Mouse (Mus musculus) cerebellum, adult 8-10 months (tissue): Measurements from ENCODE around the gene Ncf2.

Source experiments
- DNase-seq: peaks from one replicate; pipeline ENCODE4 v3.0.0; 2022

Gene Ncf2

DNA sequence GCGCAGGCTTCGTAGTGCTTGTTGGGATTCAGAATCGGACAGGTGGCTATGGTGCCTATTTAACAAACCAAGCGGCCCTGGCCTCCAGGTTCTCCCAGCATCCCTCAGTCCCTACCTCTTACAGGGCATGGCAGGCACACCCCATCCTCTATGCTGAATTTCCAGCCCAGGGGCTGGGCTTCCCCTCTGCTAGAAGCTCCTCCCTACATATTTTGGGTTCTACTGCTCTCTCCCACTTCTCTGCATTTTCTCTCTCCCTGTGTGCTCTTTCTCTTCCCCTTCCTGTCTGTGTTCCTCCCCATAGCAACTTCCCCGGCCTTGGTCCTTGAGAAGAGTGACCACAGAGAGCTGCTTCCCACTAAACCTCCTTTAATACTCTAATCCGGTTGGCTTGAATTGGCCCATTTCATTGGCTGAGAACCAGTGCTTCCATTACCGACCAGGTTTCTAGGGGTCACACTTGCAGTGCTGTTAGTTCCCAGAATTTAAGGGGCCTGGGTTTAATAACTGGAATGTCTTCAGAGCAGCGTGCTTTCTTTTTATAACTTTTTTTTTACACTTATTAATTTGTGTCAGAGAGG is 3.2 kb upstream of the Ncf2 start:
- no peak for DNase-seq

DNA sequence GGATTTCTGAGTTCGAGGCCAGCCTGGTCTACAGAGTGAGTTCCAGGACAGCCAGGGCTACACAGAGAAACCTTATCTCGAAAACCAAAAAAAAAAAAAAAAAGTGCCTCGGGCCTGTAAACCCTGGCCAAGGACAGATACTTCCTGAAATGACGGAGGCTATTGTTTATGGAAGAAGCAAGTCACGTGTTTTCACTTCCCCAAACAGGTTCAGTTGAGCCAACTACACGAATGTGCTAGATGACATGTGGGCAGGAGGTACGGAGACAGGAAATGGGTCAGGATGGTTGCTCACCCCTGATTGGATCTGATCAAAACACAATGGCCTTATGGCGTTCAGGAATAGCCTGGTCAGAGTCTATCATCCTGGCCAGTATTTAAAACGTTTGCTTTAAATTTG is 1.9 kb upstream of the Ncf2 start:
- no peak for DNase-seq

DNA sequence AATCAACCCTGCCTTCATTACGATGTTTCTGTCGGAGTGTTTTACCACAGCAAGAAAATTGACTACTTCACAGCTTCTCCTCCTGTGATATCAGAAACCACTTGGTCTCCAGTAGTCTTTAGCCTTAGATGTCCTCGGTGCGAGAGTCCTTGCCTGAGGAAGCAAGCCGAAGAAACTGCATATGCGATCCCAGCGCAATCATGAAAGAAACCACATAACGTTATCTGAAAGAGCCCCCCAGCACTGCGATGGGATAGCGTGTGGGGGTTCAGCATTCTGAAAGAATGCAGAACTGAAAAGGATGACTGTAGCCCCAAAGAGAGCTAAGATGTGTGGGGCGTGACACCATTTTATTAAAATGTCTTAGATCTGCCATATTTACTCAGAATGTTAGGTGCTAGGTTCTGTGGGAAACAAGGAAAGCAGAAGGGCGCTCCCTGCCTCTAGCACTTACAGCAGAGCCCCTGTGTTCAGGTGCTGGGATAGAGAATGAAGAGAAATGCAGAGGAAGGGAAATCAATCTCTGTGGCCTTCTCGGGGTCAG is 711 bp downstream of the Ncf2 start:
- DNase-seq, result no peak

DNA sequence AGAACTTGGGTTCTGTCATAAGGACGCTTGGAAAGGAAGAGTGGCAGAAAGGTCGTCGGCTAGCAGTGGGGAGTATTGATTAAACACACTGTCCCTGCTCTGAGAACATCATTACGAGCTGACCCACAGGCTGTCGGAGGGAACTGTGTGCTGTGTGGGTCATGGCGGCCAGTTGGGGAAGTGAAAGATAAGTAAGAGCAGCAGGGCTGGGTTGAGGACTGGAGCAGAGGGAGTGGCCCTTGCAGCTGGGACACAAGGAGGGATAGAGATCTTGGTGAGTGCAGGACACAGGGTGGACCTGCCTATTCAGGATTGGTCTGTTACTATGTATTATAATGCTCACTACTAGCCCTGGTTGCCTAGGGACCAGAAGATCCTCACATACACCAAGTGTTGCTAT is 4.9 kb downstream of the Ncf2 start:
- DNase-seq, result no peak

DNA sequence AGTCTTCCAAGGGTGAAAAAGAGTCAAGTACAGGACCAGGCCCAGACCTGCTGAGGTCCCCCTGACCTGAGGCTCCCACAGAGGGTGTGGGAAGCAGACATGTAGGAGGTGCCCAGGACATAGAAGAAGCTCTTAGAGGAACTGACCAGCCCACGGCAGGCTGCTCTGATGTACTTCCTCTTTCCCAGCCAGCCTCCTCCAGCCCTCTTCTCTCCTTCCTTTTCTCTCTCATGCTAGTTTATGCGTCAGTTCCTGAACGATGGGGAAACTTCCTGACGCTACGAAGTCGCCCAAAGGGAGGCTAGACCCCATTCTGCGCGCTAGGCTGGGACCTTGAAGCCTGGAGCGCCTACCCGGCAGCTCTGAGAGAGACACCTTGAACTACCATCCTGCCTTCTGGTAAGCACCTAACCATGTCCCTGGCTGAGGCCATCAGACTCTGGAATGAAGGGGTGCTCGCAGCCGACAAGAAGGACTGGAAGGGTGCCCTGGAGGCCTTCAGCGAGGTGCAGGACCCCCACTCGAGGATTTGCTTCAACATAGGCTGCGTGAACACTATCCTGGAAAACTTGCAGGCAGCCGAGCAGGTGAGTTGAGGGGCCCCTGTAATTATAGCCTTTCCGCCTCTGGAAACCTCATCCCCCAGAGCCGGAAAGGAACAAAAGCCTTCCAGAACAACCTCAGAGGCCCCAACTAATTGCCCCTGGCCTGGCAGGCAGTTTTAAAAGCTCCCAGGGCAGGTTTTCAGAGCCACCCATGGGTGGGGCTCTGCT is 7.8 kb downstream of the Ncf2 start:
- no peak for DNase-seq

DNA sequence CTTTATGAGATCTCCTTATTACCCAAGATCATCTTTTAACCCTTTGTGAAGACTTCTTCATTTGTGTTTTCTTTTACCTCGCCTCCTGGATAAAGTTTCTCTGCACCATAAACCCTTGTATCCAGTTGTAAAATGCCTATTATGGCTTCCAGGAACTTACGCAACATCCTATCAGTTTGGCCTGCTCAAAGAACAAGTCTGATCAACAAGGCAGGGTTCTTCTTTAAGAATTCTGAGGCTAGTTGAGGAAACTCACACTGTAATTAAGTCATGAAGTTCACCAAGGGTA is 8.3 kb downstream of the Ncf2 start:
- DNase-seq, result no peak

DNA sequence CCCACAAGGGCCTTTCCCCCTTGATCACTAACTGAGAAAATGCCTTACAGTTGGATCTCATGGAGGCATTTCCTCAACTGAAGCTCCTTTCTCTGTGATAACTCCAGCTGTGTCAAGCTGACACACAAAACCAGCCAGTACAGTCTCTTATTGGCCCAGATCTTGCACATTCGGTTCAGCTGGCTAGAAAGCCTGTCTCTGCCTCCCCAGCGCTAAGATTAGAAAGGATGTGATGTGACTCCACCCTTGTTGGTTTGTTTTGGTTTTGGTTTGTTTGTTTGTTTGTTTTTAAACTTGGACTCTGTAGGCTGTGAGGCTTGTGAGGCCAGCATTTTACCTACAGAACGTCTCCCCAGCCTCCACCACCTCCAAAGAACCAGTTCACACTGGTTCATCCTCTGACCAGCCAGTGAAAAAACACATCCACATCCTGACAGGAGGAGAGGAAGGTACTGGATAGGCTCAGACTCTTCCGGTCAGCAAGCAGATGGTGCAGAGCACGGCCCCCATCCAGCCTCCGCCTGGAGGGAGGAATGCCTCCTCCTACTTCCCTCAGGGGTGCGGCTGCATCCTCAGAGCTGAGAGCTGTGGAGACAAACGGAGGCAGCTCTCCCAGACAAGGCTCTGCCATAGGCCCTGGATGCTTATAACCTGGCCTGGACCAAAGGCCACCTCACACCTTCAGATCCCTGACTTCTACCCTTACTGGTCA is 9.7 kb downstream of the Ncf2 start:
- no peak for DNase-seq

DNA sequence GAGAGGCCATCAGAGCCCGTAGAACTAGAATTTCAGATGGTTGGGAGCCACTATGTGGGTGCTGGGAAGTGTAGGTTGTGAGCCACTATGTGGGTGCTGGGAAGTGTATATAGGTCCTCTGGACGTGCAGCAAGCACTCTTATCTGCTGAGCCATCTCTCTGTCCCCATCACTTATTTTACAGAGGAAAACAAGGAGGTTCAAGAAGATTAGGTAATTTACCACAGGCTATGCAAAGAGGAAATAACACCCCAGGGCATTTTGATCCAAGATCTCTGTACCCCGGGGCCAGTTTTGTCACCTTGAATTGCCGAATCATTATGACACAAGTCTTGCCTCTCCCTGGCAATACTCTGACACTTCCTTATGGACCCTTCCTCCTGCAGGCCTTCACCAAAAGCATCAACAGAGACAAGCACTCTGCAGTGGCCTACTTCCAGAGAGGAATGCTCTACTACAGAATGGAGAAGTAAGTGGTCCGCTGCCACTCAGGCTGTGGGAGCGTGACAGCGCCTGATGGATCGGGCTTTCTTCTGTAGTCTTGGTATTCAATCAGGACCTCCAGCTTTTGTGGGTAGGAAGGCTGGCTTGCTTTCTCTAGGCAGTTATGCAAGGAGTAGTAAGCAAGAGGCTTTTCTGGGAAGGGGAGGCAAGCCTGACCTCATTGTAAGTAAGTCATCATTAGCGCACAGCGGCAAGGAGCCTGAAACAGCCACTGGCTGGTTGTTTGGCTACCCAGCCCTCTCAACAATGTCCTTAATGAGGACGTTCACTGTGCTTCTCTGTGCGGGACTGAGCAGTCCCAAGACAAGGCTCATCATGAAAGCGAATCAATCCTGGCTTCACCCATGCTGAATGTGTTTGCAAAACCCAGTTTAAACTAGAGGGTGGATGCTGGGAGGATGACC is 10.8 kb downstream of the Ncf2 start:
- DNase-seq, result no peak

DNA sequence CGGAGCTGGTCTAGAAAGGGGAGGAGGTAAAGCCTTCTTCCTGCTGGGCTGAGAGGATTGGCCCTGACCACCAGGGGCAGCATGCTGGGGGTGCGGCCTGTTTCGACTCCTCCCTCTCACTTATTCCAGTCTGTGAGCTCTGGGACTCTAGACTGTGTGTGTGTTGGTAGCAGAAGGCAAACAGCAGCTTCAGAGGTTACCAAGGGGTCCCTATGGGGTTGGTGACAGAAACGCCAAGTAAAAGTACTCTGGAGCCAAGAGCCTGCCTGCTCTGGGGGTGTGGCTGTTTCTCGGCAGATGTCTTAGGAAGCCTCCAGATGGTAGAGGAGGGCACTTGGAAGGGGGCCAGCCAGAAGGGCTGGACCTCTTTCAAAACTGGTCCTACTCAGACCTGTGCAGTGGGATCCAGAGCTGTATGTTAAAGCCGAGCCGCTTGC is 15.3 kb downstream of the Ncf2 start:
- DNase-seq, result no peak

DNA sequence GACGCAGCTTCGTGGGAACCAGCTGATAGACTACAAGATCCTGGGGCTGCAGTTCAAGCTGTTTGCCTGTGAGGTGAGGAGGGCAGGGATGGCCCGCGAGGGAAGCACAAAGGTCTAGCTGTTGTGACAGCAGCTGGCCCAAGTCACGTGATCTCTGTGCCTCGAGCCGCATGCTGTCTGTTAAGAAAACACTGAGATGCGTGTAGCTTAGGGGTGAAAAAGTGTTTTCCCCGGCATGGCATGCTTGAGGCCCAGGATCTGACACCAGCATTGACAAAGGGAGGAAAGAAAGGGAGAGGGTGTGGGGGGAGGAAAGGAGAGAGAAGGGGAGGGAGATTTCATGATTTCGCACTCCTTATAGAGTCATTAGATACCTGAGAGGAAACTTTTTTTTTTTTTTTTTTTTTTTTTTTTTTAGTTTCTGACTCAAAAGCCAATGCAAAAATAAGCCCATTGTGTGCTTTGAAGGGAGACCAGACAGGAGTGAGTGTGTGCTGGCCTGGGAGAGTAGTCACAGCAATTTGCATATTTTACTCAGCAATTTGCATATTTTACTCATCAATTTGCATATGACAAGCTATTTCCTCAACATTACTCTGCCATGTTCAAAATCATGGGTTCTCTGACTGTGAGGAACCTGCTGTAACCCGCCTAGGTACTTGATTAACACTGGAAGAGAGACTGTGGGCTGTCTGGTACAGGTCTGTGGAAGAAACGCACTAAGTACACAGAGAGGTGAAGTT is 17.2 kb downstream of the Ncf2 start:
- DNase-seq, result no peak

DNA sequence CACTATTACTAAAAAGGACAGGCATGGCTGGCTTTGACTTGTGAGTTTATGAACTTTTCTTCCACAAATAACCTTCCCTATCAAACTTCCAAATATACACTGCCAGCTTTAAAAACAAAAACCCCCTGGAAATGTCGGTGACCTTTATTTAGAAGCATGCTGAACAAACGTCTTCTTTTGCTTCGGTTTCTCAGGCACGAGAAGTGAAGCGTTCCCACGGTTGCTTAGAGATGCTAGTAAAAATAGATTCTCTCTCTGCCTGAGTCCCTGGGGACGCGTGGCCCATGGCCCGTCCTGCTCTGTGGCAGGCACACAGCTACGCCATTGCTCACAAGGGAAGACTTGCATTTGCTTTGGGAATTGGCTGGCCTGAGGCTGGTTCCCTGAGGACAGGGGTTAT is 17.8 kb downstream of the Ncf2 start:
- no peak for DNase-seq

DNA sequence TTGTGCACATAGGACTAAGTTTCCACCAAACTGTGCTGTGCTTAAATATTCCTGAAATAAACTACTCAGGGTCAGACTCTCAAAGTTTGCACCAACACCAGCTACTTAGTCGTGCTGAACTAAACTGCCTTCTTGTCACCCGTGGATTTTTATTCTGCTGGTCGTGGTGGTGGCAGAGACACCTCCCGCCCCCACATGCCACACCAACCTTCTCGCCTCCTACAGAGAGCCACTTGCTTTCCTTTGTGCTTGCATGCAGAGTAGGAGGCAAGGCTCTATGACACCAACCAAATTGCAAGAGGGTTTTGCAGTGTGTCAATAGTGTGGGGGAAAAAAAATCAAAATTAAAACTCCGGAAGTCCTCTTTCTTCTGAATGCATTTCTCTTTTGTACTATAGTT is 19.6 kb downstream of the Ncf2 start:
- no peak for DNase-seq

DNA sequence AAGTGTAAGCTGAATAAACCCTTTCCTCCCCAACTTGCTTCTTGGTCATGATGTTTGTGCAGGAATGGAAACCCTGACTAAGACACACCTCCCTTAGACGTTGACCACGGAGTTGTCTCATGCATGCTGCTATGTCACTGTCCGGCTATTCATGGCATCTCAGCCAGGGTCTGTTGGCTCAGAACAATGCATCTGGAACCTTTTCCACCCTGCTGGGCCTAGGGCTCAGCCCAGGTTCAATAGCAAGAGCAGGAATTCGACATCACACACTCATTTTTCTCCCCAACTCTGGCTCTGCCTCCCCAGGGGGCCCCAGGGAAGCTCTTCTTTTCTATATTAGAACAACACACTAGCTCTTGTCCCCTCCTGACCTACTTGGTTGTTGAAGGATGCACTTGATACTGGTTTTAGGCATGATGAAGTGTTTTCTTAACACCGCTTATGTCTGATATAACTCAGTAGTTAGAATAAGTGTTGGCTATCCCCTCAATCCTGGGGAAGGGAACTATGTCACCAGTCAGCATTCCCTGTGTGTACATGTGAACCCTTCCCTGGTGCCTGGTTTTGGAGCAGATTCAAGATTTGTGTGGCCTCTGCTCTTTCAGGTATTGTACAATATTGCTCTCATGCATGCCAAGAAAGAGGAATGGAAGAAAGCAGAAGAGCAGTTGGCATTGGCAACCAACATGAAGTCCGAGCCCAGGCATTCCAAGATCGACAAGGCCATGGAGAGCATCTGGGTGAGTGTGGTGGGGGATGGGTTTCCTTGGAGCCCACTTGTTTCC is 21.1 kb downstream of the Ncf2 start:
- no peak for DNase-seq

DNA sequence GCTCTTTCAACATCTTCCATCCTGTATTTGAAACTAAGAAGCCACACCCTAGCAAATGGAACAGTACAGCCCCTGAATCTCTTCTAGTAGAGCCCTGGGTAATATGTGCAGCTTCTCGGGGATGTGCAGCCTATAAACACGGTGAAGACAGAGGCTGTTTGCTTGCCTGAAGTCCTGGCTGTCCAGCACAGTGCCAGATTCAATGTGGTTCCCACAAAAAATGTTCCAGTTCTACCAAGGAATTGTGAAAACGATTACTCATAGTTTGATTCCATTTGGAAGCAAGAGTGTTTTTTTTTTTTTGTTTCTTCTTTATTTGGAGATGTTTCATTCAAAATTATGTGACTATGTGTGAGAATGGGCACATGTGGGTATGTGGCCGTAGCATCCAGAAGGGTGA is 21.8 kb downstream of the Ncf2 start:
- no peak for DNase-seq

DNA sequence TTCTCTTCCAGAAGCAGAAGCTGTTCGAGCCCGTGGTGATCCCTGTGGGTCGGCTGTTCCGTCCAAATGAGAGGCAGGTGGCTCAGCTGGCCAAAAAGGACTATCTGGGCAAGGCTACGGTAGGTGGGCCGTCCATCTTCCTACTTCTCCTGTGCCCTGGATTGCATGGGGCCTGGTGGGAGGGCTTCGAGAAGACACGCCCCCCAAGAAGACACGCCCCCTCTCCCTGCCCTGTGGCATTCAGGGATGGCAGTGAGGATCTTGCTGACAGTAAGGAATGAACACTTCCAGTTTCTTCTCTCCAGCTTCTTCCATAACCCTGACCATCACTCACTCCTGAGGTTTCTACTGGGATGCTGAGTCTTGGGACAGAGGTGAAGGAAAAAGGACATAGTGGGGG is 24.2 kb downstream of the Ncf2 start:
- DNase-seq, result no peak

DNA sequence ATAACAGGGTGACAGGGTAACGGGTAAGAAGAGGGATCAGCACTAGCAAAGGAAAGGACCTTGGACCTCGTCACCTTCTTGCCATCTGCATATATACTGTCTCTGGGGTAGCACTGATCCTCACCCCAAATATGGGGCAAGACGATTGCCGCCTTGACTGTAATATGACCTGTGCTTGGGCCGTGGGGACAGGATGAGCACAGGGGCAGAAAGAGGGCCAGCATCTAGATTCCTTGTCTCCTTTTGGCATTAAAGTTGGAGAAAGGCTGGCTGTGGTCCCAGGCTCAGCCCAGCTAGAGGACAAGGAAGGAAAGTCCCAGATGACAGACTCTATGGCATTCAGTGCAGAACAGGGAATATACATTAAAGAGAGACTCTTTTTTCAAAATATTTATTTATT is 26.5 kb downstream of the Ncf2 start:
- DNase-seq, result no peak

DNA sequence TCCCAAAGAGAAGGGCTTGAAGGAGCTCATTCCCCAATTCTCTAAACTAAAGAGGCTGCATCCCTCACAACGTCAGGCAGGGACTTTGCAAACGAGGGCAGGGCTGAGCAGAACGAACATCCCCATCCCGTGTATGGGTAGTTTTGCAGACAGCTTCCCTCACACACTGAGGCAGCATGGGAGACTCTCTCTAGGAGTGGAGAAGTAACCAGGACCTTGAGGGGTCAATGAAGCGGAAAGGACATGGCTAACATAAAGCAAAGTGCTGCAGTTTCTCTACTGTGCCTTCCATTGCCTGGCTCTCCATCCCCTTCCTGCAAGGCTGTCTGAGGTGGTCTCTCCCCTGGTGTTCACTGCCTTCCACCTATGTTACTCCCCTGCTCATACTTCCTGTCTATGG is 28.2 kb downstream of the Ncf2 start:
- DNase-seq, result no peak

DNA sequence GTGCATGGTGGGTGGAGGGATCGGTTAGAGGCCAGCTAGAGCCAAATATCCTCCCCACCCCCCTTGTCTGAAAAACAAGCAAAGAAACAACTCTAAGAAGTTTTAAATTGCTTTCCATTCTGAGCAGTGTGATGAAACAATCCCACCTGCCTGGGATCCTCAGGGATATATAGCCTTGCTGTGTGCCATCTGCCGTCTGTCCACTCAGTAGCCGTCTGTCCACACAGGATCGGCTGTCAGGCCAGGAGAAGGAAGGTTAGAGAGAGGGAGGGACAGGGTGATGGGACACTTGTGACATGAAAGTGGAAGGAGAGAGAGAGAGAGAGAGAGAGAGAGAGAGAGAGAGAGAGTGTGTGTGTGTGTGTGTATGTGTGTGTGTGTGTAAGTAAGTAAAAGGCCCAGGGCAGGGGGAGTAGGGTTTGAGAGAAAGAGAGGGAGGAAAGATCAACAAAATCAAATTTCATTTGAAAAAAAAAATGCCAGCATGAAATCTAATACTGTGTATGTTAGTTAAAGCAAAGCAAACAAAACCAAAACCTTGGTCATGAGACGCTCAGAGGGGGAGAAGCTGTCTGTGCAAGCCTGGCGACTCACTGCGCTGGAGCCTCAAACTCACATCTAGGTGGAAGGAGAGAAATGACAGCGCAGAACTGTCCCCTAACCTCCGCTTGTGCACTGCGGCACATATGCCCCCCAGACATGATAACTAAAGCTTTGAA is 28.8 kb downstream of the Ncf2 start:
- no peak for DNase-seq

DNA sequence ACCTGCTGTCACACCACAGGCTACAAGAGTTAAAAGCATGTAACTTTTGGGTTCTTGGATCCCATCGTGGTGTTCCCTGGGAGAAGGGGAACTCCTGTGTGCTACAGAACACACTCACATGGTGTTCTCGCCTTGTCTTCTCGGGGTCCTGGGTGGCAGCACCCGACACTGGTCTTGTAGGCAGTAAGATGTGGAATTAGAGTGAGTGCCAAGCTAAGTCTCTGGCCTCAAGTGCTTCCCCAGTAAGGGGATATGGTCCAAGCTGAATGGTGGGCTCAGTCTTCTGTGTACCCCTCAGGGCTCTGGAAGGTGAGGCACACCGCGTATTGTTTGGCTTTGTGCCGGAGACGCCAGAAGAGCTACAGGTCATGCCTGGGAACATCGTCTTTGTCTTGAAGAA is 30.1 kb downstream of the Ncf2 start:
- DNase-seq, result no peak

DNA sequence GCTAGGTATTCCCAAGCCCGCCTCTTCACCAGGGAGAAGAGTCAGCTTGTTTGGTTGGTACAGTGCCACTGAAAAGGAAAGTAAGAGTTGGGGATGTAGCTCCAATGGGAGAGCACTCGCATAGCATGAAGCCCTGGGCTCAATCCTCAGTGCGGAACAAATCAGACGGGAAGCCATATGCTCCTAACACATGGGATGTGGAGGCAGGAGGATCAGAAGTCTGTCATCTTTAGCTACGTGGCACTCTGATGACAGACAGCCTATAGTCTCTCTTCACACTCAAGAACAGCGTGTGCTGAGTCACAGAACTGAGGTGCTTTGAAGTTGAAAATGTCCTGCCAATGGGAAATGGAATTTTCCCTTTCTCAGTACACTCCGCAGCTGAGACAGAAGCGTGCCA is 31.0 kb downstream of the Ncf2 start:
- no peak for DNase-seq

DNA sequence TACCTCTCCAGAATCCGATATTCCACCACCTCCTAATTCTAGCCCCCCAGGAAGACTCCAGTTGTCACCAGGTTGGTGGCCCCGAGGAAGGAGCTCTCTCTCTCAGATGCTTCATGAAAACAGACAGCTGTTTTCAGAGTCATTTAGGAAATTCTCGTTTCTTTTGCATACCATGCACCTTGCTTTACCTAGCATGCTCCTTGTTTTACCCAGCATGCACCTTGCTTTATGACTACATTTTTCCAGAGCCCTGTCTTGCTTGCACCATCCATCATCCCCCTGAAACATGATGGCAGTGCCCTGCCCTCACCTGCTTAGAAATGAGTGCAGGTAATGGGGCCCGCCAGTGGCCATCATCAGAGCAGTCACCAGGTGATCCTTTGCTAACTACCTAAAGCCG is 31.6 kb downstream of the Ncf2 start:
- no peak for DNase-seq
